Mouse (Mus musculus) layer of hippocampus, adult 18-20 months (tissue): Measurements from ENCODE around the gene Esyt1. TPM values are rescaled to one million over a fixed set of nuclear protein-coding genes. Genes with fewer than 3 reads are reported as not detected.
"Not testable (repeated sequence)": the region's sequence is repeated elsewhere in the genome, so short reads cannot be mapped to it uniquely, and the experiment has no call there.

Source experiments
- DNase-seq, 2 experiments: peaks; one replicate each; pipeline ENCODE4 v3.0.0; 2022; ENCODE audit warnings: low spot score in 2 of 2
- long read RNA-seq: library from polyadenylated mRNA; stranded (forward); transcript quantifications from one replicate; pipeline ENCODE4 v2.0.0, GENCODE M21; 2021
- total RNA-seq, 2 experiments: library from RNA; stranded (reverse); gene quantifications; 2 replicates each; pipeline ENCODE4 v1.2.3; 2021

Esyt1 gene
- 1 to 10 TPM; 6.2 to 6.3 TPM for total RNA-seq
- long read RNA-seq, transcript Esyt1-201 (31 exons, 3,981 nt), result major isoform, 8 of 10 reads
- long read RNA-seq, partial matches to known transcripts, result 1 of 10 reads
- long read RNA-seq, other reads (novel, unspliced or antisense), result 1 of 10 reads

GRCm38 (mm10) chr10:128525671-128526308, at the start of gene Esyt1:
Gene Esyt1 (minus strand): TSS chr10:128525871.
- peak; percentile 88 to 95 for DNase-seq

GRCm38 (mm10) chr10:128575063-128575462, 49.4 kb upstream of the Esyt1 start:
- no peak for DNase-seq

GRCm38 (mm10) chr10:128565788-128566531, 40.3 kb upstream of the Esyt1 start, which contains the start of gene Pa2g4:
Gene Pa2g4 (minus strand): TSS chr10:128565987.
- peak; percentile 99 to 100 for DNase-seq

DNA sequence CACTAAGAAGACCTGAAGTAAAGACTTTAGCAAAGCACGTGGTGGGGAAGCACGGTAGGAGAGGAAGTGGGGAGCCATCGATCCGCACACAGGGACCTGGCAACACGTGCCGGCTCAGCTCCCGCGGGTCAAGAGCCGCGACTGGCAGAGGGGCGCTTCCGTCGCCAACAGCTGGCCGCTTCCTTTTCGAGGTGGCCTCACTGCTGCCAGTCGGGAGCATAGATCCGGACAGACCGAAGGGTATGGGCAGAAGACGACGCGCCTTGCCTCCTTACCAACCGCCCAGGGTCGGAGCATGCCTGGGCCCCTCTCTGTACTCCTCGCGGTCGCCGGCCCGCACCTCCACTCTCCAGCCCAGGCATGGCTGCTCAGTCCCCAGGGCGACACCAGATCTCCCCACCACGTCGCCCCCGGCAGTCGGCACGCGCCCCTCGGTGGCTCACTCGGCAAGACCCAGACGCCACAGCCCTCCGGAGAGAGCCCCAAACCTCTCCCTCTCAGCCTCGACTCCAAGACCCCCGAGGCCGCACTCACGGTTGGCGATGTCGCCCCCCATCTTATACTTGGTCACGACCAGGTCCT, 39.6 kb upstream of the Esyt1 start:
- DNase-seq, result no peak

DNA sequence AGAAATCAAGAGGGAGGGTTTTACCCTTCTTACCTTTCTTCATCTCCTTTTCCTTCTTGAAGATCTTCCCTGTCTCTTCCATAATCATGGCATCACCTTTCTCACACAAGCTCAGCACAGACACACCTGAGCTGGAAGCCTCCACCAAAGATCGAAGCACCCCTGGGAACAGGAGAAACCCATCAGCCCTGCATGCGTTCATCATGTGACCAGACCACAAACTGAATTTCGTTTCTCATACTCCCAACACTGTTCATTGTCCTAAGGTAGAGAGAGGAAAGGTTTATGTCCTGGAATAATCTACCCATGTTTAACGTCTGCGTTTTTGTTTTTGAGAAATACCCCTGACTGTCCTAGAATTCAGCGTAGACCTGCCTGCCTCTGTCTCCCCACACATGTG, 37.9 kb upstream of the Esyt1 start:
- no peak for DNase-seq

GRCm38 (mm10) chr10:128556963-128557362, 31.3 kb upstream of the Esyt1 start:
- DNase-seq, result no peak

GRCm38 (mm10) chr10:128556286-128556685, 30.6 kb upstream of the Esyt1 start:
- DNase-seq, result no peak

DNA sequence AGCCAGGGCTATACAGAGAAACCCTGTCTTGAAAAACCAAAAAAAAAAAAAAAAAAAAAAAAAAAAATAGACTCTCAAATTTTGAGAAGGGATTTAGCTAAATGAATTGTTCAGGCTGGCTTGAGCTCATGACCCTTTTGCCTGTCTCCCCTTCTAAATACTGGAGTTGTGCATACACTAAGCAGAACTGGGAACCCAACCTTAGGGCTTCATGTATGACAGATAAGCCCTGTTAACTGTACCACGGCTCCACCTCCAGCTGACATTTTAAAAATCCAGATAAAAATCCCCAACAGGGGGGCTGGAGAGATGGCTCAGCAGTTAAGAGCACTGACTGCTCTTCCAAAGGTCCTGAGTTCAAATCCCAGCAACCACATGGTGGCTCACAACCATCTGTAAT, 29.9 kb upstream of the Esyt1 start:
- DNase-seq, result not testable (repeated sequence)

- not testable (repeated sequence) for DNase-seq
Observed at GRCm38 (mm10) chr10:128550144-128550823, 24.6 kb upstream of the Esyt1 start.

DNA sequence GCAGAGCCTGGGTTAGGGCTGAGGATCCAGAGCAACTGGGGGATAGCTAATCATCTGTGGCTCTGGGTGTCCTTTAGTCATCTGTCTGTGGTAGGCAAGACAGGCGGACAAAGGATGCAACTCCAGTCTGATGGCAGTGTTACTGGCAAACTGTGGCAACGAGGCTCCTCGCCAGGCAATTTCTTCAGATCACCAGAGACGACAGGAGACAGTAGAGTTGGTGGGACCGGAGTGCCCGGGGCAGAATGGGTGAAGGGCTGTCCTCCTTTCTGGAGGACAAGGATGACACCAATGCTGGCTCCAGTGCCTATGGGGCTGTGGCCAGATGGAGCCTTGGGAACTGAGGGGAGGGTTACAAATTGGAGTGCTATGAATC, 24.0 kb upstream of the Esyt1 start:
- DNase-seq, result not testable (repeated sequence)

DNA sequence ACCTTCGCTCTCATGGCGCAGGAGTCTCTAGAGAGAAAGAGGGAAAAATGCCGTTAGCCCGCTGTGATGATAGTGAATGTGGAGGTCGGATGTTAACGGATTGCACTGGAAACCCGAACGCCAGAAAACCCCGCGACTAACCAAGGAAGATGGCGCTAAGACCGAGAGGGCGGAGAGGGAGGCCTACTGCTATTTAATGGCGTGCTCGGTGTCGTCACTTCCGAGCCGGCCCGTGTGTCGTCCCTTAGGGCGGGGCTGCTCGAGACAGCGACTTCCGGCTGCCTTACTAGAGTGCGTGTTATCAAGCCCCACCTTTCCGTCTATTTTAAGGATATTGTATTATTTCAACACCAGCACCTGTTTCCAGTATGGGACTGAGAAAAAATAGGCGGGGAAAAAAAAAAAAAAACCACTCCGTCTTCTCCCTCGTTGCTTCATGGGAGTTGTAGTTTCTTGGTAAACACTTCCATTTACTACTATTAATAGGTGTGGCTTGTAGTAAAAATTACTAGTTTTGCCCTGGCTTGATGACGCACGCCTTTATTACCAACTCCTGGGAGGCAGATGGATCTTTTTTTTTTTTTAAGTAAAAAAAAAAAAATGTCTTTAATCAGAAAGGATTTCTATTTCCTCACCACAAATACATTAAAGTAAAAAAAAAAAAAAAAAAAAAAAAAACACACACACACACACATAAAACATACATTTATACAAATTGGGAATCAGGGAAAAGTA, 23.4 kb upstream of the Esyt1 start, which contains the start of gene Rpl41:
Gene Rpl41, minus strand, starts transcription at position 359 of the 735 bp plus-strand sequence.
- peak; percentile 89 to 96 for DNase-seq

DNA sequence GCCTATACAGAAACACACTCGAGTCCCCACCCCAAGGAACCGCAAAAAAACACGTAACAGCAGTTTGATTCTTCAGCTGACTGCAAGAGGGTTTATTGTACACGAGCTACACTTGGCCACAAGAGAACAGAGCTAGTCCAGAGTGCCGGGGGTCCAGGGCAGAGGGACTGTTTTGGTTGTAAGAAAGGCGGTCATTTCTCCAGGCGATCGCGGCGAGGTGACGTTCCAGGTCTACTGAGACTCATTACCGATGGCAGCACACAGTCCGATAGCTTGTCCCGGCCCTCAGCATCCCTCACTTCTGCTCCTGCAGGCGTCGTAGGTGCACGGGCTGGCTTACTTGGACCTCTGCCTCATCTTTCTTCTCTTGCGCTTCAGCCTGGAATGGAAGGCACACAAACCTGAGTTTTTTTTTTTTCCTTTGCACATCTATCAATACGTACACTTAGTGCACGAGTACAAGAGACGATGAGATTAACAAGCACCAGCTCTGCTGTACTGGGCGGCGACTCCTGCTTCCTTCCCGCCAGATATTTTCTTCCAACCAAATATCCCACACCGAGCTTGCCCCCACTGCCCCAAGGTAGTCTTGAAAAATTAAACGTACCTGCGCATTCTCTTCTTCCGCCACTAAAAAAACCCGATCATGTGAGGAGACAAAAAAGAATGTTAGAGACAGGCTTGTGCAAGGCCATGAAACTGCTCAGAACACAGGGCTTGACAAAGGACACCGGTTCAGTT, 22.6 kb upstream of the Esyt1 start:
- peak in 1 of 2 experiments; percentile 54 for DNase-seq

GRCm38 (mm10) chr10:128547361-128548032, 21.8 kb upstream of the Esyt1 start, which contains the start of gene Zc3h10:
Gene Zc3h10 (minus strand): TSS chr10:128547774.
- peak; percentile 96 to 98 for DNase-seq

DNA sequence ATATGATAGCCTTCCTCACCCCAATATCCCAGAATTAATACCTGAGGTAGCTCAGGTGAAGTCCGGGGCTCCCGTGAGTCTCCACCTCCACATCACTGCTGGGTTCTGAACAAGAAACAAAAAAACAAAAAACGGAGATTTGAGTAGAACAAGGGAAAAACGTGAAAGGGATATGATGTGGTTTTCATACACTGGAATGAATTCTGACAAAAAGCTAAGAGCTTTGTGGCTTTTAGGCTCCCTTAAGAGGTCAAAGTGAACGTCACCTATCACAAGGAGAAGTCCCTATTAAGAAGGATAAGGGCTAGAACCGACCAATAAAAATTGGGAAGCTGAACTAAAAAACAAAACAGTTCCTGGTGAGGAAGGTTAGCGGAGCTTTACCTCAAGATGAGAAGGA, 21.1 kb upstream of the Esyt1 start:
- DNase-seq, result no peak

DNA sequence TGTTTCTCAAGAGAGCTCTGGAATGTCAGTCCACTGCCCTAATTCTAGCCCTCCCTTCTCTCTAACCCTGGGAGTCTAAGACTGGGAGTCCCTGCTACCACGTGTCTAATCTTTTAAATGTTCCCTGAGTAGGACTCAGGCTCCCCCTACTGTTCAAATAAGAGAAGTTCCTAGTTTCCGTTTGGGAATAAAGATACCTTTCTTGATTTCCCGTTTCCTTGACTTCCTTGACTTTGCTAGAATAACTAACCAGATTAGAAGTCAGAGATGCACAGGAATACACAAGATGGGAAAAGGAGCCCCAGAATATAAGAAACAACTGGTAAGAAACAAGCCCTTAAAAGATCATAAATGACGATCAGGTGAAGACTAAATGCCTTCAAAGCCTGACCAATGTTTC, 20.7 kb upstream of the Esyt1 start:
- no peak for DNase-seq

- no peak for DNase-seq
Observed at GRCm38 (mm10) chr10:128545570-128545898, 19.9 kb upstream of the Esyt1 start.

DNA sequence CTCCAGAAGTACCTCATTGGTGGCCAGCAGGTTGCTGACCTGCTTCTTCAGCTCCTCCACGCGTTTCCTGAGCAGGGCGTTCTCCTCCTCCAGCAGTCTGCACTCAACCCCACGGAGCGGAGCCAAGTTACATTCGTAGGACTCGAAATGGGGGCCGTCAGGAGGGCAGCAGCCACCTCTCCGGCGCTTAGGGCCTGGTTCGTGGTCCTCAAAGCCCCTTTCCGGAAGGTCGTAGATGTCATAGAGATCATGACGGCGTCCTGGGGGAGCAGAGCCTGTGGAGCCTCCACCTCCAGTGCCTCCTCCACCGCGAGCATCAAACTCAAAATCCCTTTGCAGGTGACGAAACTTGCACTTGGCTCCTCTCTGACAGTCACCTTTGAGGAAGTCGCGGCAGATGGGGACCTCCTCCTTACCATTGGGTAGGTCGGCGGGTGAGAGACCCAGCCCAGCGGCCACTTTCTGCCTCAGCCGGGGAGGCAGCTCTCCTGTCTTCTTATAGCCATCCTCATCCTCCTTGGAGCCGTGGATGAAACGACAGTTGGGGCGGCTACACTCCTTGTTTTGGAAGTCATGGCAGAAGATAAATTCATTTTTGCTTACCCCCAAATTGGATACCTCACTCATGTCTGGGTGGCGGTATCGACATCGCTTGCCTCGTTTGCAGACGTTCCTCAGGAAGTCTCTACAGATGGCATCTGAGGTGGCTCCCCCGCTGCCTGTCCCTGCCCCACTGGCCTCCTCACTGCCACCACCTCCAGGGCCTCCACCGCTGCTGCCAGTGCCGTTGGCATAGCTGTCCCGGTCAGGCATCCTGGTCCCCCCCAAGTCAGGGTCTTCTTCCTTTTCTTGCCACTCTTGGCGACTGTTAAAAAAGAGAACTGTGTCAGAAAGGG, 19.3 kb upstream of the Esyt1 start:
- DNase-seq, result no peak

- DNase-seq, result no peak
Observed at GRCm38 (mm10) chr10:128544151-128544657, 18.5 kb upstream of the Esyt1 start.
